Mouse (Mus musculus) bone marrow, adult 2 months (tissue): ENCODE measurements around the gene Tjp1. TPM values are rescaled to one million over a fixed set of nuclear protein-coding genes. Genes with fewer than 3 reads are reported as not detected.

Experiments used
- H3K27ac ChIP-seq: fragments of 200-500 bp; 2 replicates; pipeline ENCODE4 v1.5.1; 2012; ENCODE audit warnings: low read depth, mild to moderate bottlenecking, control low read depth, inconsistent platforms, low read length; ENCODE audit not compliant: control insufficient read depth, poor library complexity, insufficient read depth
- H3K4me1 ChIP-seq: fragments of 200-500 bp; 2 replicates; pipeline ENCODE4 v1.6.1; 2011; ENCODE audit warnings: low read length; ENCODE audit not compliant: control insufficient read depth, insufficient read depth
- H3K4me3 ChIP-seq: fragments of 200-500 bp; replicated peaks from 2 replicates; pipeline ENCODE3; 2011; ENCODE audit warnings: mild to moderate bottlenecking, low read depth, low read length, control low read depth; ENCODE audit not compliant: control insufficient read depth
- CTCF ChIP-seq: fragments of 200-500 bp; IDR thresholded peaks from 2 replicates; pipeline ENCODE4 v1.5.1; 2011; ENCODE audit warnings: low read length, control low read depth; ENCODE audit not compliant: control insufficient read depth, insufficient read depth
- POLR2A ChIP-seq: fragments of 200-500 bp; IDR thresholded peaks from 2 replicates; pipeline ENCODE4 v1.6.1; 2011; ENCODE audit warnings: low read depth, mild to moderate bottlenecking, control low read depth, low read length, borderline replicate concordance; ENCODE audit not compliant: control insufficient read depth
- WGBS: fragments of 180-500 bp; shearing (Covaris S2); methylation state at CpG from one replicate; pipeline ENCODE4 v1.1.7; 2018; 5-methylcytosine and 5-hydroxymethylcytosine counted together
- polyA plus RNA-seq: library from polyadenylated mRNA; stranded (reverse); fragments of >200 nt; gene quantifications from 2 replicates; pipeline ENCODE4 v1.2.4, GENCODE M21; 2011; ENCODE audit warnings: low replicate concordance; ENCODE audit not compliant: missing spikeins, insufficient read depth, insufficient read length

The Tjp1 gene
- polyA plus RNA-seq, 1 experiment, result 16.9 TPM

- Histone ChIP-seq H3K27ac (no peak overlapping the region), H3K4me1 (no peaks in the 10 kb centered on the region), H3K4me3 (no peak overlapping the region)
- TF ChIP-seq POLR2A, result no peak
- TF ChIP-seq CTCF, result no peak
- WGBS, result 79% methylated on average over 3 of the region's 3 CpGs
These were observed 90.7 kb downstream of the Tjp1 start for GRCm38 (mm10) chr7:65436921-65437320.

- no peak for TF ChIP-seq POLR2A
- TF ChIP-seq CTCF, result no peak
- H3K4me3 ChIP-seq, result no peak overlapping the region
- WGBS, result 32% methylated on average over 9 of the region's 9 CpGs
- H3K4me1 ChIP-seq, result no peaks in the 10 kb centered on the region
- no peak overlapping the region for H3K27ac ChIP-seq
These were observed 96.4 kb downstream of the Tjp1 start for GRCm38 (mm10) chr7:65431018-65431695.

GRCm38 (mm10) chr7:65430401-65430800, 97.2 kb downstream of the Tjp1 start:
- Histone ChIP-seq H3K4me1 (no peaks in the 10 kb centered on the region), H3K4me3 (no peak overlapping the region), H3K27ac (no peak overlapping the region)
- no peak for TF ChIP-seq CTCF
- no peak for TF ChIP-seq POLR2A
- 63% methylated on average over 8 of the region's 8 CpGs for WGBS

- no peak overlapping the region for H3K27ac ChIP-seq
- 19% methylated on average over 8 of the region's 8 CpGs for WGBS
- TF ChIP-seq CTCF, result no peak
- no peak for TF ChIP-seq POLR2A
- no peak overlapping the region for H3K4me3 ChIP-seq
- H3K4me1 ChIP-seq, result no peaks in the 10 kb centered on the region; the same call in 1 of the 2 replicates
These were observed 103.1 kb downstream of the Tjp1 start for GRCm38 (mm10) chr7:65424519-65424918.

GRCm38 (mm10) chr7:65422456-65422855, 105.1 kb downstream of the Tjp1 start:
- Histone ChIP-seq H3K27ac (no peak overlapping the region), H3K4me1 (no peaks in the 10 kb centered on the region; the same call in 1 of the 2 replicates), H3K4me3 (no peak overlapping the region)
- WGBS, result 61% methylated on average over 1 of the region's 1 CpGs
- TF ChIP-seq POLR2A (no peak), CTCF (no peak)

GRCm38 (mm10) chr7:65421451-65421850, 106.1 kb downstream of the Tjp1 start:
- WGBS, result 6% methylated on average over 10 of the region's 10 CpGs
- TF ChIP-seq CTCF (no peak), POLR2A (no peak)
- no peak overlapping the region for H3K27ac ChIP-seq
- H3K4me1 ChIP-seq, result no peaks in the 10 kb centered on the region; the same call in 1 of the 2 replicates
- no peak overlapping the region for H3K4me3 ChIP-seq

- TF ChIP-seq CTCF, result no peak
- TF ChIP-seq POLR2A, result no peak
- WGBS, result 65% methylated on average over 1 of the region's 1 CpGs
- Histone ChIP-seq H3K4me1 (no peaks in the 10 kb centered on the region; the same call in 1 of the 2 replicates), H3K4me3 (no peak overlapping the region), H3K27ac (no peak overlapping the region)
These were observed 107.7 kb downstream of the Tjp1 start for GRCm38 (mm10) chr7:65419926-65420325.

- TF ChIP-seq POLR2A (no peak), CTCF (no peak)
- 77% methylated on average over 3 of the region's 3 CpGs for WGBS
- Histone ChIP-seq H3K4me1 (no peaks in the 10 kb centered on the region; the same call in 1 of the 2 replicates), H3K4me3 (no peak overlapping the region), H3K27ac (no peak overlapping the region)
These were observed 108.6 kb downstream of the Tjp1 start for GRCm38 (mm10) chr7:65419012-65419411.
